Mouse (Mus musculus): ENCODE data around the gene Tef. TPM values are rescaled to one million over a fixed set of nuclear protein-coding genes. Genes with fewer than 3 reads are reported as not detected.

Tef gene
- polyA plus RNA-seq, 1 experiment from 2014 or later = 17.7 TPM

GRCm38 (mm10) chr15:81856030-81856790 lies 54.0 kb downstream of the Tef start:
- peak overlapping the region; percentile 98 for H3K4me2 ChIP-seq (ENCODE audit: low read length)
- no peaks in the 10 kb centered on the region for H3K27me3 ChIP-seq (replicated peaks; ENCODE audit: control insufficient read depth, insufficient read depth, low read length)
- H3K27ac ChIP-seq (ENCODE audit: low read depth) = peak overlapping the region; percentile 62
- H3K9ac ChIP-seq (ENCODE audit: low read length) = peak overlapping the region; percentile 94
- DNase-seq (ENCODE audit: low spot score) (peak; percentile 87), ATAC-seq (replicated peaks; ENCODE audit: low FRiP score, low TSS enrichment, low read depth) (peak; percentile 84)
- no peaks in the 10 kb centered on the region for H3K9me3 ChIP-seq (ENCODE audit: control insufficient read depth, low read length)
- under 1% methylated on average over 28 of the region's 28 CpGs for WGBS
- H3K4me3 ChIP-seq (ENCODE audit: low read depth, low read length) = peak overlapping the region; percentile 94
- peaks cover 23% of the 10 kb centered on the region for H3K36me3 ChIP-seq (ENCODE audit: control insufficient read depth, insufficient read depth, low read length)
- peaks cover 9% of the 10 kb centered on the region; the same call in 1 of the 2 replicates for H3K4me1 ChIP-seq (replicated peaks; ENCODE audit: control insufficient read depth, insufficient read depth, low read length)

GRCm38 (mm10) chr15:81856938-81857723 lies 54.9 kb downstream of the Tef start:
- DNase-seq (ENCODE audit: low spot score) (no peak), ATAC-seq (replicated peaks; ENCODE audit: low FRiP score, low TSS enrichment, low read depth) (no peak)
- H3K4me2 ChIP-seq (ENCODE audit: low read length) = peak overlapping the region; percentile 98
- H3K9me3 ChIP-seq (ENCODE audit: control insufficient read depth, low read length) = no peaks in the 10 kb centered on the region
- H3K27me3 ChIP-seq (replicated peaks; ENCODE audit: control insufficient read depth, insufficient read depth, low read length) = no peaks in the 10 kb centered on the region
- H3K27ac ChIP-seq (ENCODE audit: low read depth) = peak overlapping the region; percentile 80
- H3K4me1 ChIP-seq (replicated peaks; ENCODE audit: control insufficient read depth, insufficient read depth, low read length) = peaks cover 9% of the 10 kb centered on the region; the same call in 1 of the 2 replicates
- peak overlapping the region; percentile 94 for H3K4me3 ChIP-seq (ENCODE audit: low read depth, low read length)
- WGBS = under 1% methylated on average over 14 of the region's 14 CpGs
- H3K36me3 ChIP-seq (ENCODE audit: control insufficient read depth, insufficient read depth, low read length) = peaks cover 14% of the 10 kb centered on the region
- peak overlapping the region; percentile 94 for H3K9ac ChIP-seq (ENCODE audit: low read length)

- WGBS = 0% methylated on average over 29 of the region's 33 CpGs
- DNase-seq (ENCODE audit: low spot score) (no peak), ATAC-seq (replicated peaks; ENCODE audit: low FRiP score, low TSS enrichment, low read depth) (0 out of 2 replicates have a peak, but pooled peaks have one; percentile 4)
- Histone ChIP-seq H3K4me1 (replicated peaks; ENCODE audit: control insufficient read depth, insufficient read depth, low read length) (peaks cover 9% of the 10 kb centered on the region; the same call in 1 of the 2 replicates), H3K27me3 (replicated peaks; ENCODE audit: control insufficient read depth, insufficient read depth, low read length) (no peaks in the 10 kb centered on the region), H3K27ac (ENCODE audit: low read depth) (peak overlapping the region; percentile 80), H3K9ac (ENCODE audit: low read length) (peak overlapping the region; percentile 94), H3K4me3 (ENCODE audit: low read depth, low read length) (peak overlapping the region; percentile 94), H3K9me3 (ENCODE audit: control insufficient read depth, low read length) (no peaks in the 10 kb centered on the region), H3K36me3 (ENCODE audit: control insufficient read depth, insufficient read depth, low read length) (peaks cover 11% of the 10 kb centered on the region), H3K4me2 (ENCODE audit: low read length) (peak overlapping the region; percentile 98)
Measured at GRCm38 (mm10) chr15:81857724-81858116, 55.5 kb downstream of the Tef start.

- H3K27ac ChIP-seq (ENCODE audit: low read depth) = peak overlapping the region; percentile 95
- peak; percentile 99 for DNase-seq (ENCODE audit: low spot score)
Measured at GRCm38 (mm10) chr15:81858138-81858516, 55.9 kb downstream of the Tef start.

GRCm38 (mm10) chr15:81858517-81859329 lies 56.5 kb downstream of the Tef start, which contains the start of gene Tob2:
Tob2 (minus strand) TSS chr15:81858796.
- no peaks in the 10 kb centered on the region for H3K27me3 ChIP-seq (replicated peaks; ENCODE audit: control insufficient read depth, insufficient read depth, low read length)
- H3K4me2 ChIP-seq (ENCODE audit: low read length) = peak within 1 kb of the TSS; percentile 98
- peak; percentile 9 for ATAC-seq (replicated peaks; ENCODE audit: low FRiP score, low TSS enrichment, low read depth)
- H3K9ac ChIP-seq (ENCODE audit: low read length) = peak within 1 kb of the TSS; percentile 94
- H3K27ac ChIP-seq (ENCODE audit: low read depth) = peak within 1 kb of the TSS; percentile 95
- peak within 1 kb of the TSS; percentile 94 for H3K4me3 ChIP-seq (ENCODE audit: low read depth, low read length)
- H3K36me3 ChIP-seq (ENCODE audit: control insufficient read depth, insufficient read depth, low read length) = peaks cover 3% of the 10 kb centered on the region
- WGBS = under 1% methylated on average over 44 of the region's 44 CpGs
- peak; percentile 82 for DNase-seq (ENCODE audit: low spot score)
- H3K4me1 ChIP-seq (replicated peaks; ENCODE audit: control insufficient read depth, insufficient read depth, low read length) = peaks cover 9% of the 10 kb centered on the region; the same call in 1 of the 2 replicates
- no peaks in the 10 kb centered on the region for H3K9me3 ChIP-seq (ENCODE audit: control insufficient read depth, low read length)

More at GRCm38 (mm10) chr15:81858138-81858516, 55.9 kb downstream of the Tef start:
- Histone ChIP-seq H3K4me1 (replicated peaks; ENCODE audit: control insufficient read depth, insufficient read depth, low read length) (peaks cover 9% of the 10 kb centered on the region; the same call in 1 of the 2 replicates), H3K9ac (ENCODE audit: low read length) (peak overlapping the region; percentile 94), H3K9me3 (ENCODE audit: control insufficient read depth, low read length) (no peaks in the 10 kb centered on the region), H3K27me3 (replicated peaks; ENCODE audit: control insufficient read depth, insufficient read depth, low read length) (no peaks in the 10 kb centered on the region), H3K4me3 (ENCODE audit: low read depth, low read length) (peak overlapping the region; percentile 94), H3K4me2 (ENCODE audit: low read length) (peak overlapping the region; percentile 98), H3K36me3 (ENCODE audit: control insufficient read depth, insufficient read depth, low read length) (peaks cover 9% of the 10 kb centered on the region)
- under 1% methylated on average over 23 of the region's 23 CpGs for WGBS
- ATAC-seq (replicated peaks; ENCODE audit: low FRiP score, low TSS enrichment, low read depth) = peak; percentile 37

- Histone ChIP-seq H3K4me3 (ENCODE audit: low read depth, low read length) (peak overlapping the region; percentile 94), H3K9me3 (ENCODE audit: control insufficient read depth, low read length) (no peaks in the 10 kb centered on the region), H3K36me3 (ENCODE audit: control insufficient read depth, insufficient read depth, low read length) (peaks cover 8% of the 10 kb centered on the region), H3K4me1 (replicated peaks; ENCODE audit: control insufficient read depth, insufficient read depth, low read length) (peaks cover 9% of the 10 kb centered on the region; the same call in 1 of the 2 replicates), H3K27ac (ENCODE audit: low read depth) (peak overlapping the region; percentile 95), H3K4me2 (ENCODE audit: low read length) (peak overlapping the region; percentile 98), H3K27me3 (replicated peaks; ENCODE audit: control insufficient read depth, insufficient read depth, low read length) (no peaks in the 10 kb centered on the region), H3K9ac (ENCODE audit: low read length) (peak overlapping the region; percentile 94)
- WGBS = under 1% methylated on average over 39 of the region's 39 CpGs
- peak; percentile 90 for DNase-seq (ENCODE audit: low spot score)
- ATAC-seq (replicated peaks; ENCODE audit: low FRiP score, low TSS enrichment, low read depth) = peak; percentile 84
Measured at GRCm38 (mm10) chr15:81859330-81860255, 57.4 kb downstream of the Tef start.

- H3K4me1 ChIP-seq (replicated peaks; ENCODE audit: control insufficient read depth, insufficient read depth, low read length) = peaks cover 9% of the 10 kb centered on the region; the same call in 1 of the 2 replicates
- WGBS = 36% methylated on average over 8 of the region's 8 CpGs
- H3K9ac ChIP-seq (ENCODE audit: low read length) = no peak overlapping the region
- peak overlapping the region; percentile 98 for H3K4me2 ChIP-seq (ENCODE audit: low read length)
- H3K27ac ChIP-seq (ENCODE audit: low read depth) = peak overlapping the region; percentile 70; the same call in 1 of the 2 replicates
- DNase-seq (ENCODE audit: low spot score) (no peak), ATAC-seq (replicated peaks; ENCODE audit: low FRiP score, low TSS enrichment, low read depth) (no peak)
- H3K4me3 ChIP-seq (ENCODE audit: low read depth, low read length) = peak overlapping the region; percentile 94; the same call in 1 of the 2 replicates
- H3K9me3 ChIP-seq (ENCODE audit: control insufficient read depth, low read length) = no peaks in the 10 kb centered on the region
- no peaks in the 10 kb centered on the region for H3K27me3 ChIP-seq (replicated peaks; ENCODE audit: control insufficient read depth, insufficient read depth, low read length)
- peaks cover 16% of the 10 kb centered on the region for H3K36me3 ChIP-seq (ENCODE audit: control insufficient read depth, insufficient read depth, low read length)
Measured at GRCm38 (mm10) chr15:81860471-81861135, 58.4 kb downstream of the Tef start.

Data from intestine, embryonic 14.5 days (tissue).